Mouse (Mus musculus) urinary bladder, postnatal 10 days (tissue): Measurements from ENCODE around the gene Dennd6a.

Experiments used
- DNase-seq: peaks from one replicate; pipeline ENCODE4 v3.0.0; 2022; ENCODE audit warnings: low spot score

The Dennd6a gene

DNA sequence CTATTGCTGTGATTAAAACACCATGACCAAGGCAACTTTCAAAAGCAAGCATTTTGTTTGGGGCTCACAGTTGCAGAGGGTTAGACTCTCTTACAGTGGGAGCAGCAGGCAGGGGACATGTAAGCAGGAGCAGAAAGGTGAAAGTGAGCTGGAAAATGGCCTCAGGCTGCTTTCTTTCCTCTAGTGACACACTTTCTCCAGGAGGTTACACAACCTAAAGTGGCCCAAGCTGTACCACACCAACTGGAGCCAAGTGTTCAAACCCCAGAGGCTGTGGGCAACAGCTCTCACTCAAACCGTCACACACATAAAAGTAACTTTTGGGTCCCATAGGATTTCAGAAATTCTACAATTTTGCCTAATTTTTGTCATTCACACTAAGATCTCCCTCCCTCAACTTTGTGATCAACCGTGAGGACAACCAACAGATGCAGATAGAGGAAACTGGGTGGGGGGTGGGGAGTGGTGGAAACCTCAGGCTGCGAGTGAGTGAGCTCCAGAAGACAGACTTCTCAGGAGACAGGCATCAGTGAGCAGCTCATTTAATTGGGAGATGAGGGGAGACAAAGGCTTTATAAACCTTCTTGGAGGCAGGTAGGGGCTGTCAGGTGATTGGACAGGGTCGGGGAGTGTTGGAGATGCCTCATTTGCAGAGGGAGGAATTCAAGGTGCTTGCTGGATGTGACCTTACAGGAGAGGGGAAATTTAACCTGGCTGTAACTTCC, 1.5 kb upstream of the Dennd6a start:
- DNase-seq: no peak

DNA sequence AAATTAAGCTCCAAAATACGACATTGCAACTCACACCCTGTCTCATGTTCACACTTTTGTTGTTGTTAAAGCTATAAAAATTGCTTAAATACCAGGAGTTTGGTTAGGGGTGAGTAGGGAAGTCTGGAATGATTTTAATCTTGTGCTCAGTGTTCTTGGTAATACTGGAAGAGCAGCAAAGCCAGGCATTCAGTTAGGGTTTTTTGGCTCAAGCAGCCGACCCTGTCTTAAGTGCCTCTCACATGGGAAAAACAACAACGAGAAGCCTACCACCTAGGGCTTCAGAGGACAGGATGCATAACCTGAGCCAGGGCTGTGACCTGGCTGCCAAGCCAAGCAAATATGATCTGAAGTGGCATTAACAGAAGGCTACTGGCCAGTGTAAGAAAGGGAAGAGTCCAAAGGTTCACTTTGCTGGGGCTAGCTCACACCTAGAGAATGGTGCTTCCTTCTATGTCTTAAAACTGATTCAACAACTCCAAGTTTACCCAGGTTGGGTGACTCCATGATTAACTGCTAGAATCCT, 2.7 kb downstream of the Dennd6a start:
- no peak for DNase-seq

DNA sequence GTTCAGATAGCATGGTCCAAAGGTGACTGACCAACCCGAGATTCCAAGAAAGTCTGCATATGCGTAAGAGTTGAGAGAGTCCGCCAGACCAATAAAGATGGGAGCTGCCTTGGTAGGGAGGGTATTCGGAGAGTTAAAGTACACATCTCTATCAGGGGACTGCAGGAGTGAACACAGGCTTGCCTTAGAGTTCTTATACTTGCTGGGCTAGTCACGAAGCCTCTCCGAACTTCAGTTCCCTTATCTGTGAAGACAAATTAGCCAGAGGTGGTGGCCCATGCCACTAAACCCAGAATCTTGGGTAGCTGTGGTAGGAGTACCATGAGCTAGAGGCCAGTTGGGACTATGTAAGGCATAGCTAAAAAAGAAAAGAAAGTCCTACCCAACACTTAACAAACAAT, 5.1 kb downstream of the Dennd6a start:
- no peak for DNase-seq

DNA sequence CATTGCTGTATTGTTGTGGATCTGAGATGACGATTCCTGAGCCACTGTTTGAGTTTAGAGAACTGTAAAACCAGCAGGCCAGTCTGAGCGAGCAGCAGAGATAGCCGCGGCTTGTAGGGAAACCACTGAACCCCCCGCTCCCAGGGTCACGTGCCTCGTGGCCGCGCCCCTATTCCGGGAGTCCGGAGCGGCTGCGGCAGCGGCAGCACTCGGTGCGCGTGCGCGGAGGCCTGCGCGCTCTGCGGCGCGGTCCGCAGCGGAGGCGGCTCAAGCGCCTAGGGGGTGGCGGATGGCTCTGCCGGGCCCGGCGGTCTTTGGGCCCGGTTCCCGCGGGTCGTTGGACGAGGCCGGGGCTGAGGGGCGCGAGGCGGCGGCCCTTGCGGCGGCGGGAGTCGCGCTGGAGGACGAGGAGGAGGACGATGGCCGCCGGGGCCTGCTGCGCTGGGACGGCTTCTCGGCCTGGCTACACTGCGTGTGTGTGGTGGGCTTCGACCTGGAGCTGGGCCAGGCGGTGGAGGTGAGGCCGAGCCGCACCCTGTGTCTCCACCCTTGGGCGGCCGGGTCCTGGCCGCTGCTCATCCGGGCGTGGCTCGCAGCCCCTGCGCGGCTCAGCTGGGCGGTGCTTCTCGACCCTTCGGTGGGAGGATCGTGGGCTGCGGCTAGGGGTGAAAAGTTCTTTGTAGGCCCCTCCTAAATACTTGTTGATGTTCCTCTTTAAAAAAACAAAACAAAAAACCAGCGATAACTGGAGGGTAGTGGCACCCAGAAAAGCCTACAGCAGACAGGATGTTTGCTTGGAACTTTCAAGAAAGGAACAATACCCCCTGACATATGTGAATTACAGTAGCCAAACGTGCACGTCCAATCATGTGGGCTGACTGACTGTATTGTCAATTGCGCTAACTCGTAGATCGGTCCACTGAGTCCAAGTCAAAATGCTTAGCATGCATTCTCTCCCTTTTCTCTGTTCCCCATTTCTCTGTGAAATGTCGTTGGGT, 6.0 kb downstream of the Dennd6a start:
- DNase-seq: peak; percentile 64

DNA sequence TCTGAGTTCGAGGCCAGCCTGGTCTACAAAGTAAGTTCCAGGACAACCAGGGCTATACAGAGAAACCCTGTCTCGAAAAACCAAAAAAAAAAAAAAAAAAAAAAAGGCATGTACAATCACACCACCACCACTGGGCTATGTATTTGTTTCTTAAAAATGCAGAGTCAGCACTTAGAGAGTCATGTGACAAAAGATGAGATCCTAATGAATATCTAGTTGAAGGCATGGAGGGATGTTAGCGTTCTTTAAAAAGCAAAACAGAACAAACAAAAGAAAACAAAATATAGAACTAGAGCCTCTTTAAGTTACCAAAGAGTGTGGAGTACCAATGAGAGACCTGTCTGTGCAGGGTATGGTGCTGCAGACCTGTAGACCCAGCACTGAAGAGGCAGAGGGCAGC, 10.0 kb downstream of the Dennd6a start:
- no peak for DNase-seq

DNA sequence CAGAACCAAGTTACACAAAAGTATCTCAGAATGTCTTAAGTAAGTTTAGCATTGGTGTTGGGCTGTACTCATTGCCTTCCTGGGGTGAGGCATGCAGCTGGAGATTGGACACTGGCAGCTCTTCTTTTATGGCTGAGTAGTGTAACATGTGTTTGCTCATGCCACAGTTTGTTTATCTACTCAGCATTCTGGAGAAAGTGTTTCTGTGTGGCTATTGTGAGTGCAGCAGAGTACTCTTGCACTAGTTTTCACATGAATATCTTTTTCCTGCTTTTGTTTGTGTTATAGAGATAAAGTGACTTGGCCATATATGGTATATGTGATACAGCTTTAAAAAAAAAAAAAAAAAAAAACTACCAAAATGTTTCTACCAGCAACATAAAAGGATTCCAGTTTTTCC, 13.5 kb downstream of the Dennd6a start:
- DNase-seq: no peak

DNA sequence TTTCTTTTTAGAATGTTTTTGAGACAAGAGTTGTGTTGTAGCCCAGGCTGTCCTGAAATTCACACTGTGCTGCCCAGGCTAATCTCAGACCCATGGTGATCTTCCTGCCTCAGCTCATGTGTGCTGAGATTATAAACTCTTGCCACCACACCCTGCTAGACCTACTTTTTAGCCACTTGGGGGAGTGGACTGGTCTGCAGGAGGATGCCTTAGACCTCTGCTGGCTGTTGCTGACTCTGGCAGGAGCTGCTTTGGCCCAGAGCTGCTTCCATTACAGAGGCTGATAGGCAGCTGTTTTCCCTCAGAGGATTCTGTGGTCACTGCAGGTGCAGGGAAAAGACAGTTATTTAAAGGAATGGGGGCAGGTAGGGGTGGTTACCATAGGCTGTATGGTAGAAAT, 17.7 kb downstream of the Dennd6a start:
- DNase-seq: no peak

DNA sequence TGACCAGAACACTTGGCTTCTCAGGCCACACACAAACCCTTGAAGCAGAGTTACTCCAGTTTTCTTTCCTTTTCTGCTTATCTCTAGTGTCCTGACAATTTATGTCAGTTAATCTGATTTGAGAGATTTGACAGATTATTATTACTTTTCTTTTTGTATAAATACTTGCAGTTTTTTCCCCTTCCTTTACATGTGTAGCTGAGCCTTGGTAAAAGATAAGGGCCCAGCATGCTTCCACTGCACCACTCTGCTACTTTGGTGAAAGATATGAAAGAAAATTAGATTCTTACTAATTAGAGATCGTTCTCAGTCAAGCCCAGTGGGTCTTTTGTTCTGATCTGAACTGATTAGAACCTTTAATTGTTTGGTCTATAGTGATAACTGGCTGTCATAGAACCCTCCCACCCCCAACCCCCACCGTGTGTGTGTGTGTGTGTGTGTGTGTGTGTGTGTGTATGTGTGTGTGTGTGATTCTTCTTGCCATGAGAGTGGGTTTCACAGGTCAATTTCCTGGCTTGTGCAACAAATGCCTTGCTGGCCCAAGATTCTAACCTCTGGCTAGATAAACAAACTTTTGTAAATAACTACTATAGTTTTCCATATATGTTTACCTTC, 19.7 kb downstream of the Dennd6a start:
- no peak for DNase-seq

DNA sequence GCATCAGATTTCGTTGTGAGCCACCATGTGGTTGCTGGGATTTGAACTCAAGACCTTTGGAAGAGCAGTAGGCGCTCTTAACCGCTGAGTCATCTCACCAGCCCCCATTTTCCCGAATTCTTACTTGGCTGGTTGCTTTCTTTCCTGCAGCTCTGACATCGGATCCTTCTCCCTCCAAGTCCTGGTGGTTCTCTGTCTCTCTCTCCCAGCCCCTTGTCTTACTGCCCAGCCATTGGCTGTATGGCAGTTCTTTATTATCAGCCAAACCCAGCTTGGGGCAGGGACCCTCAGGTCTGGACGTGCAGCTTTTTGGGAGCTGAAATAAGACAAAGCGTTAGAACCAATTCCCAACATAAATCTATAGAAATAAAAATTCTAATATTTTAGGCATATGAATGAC, 21.5 kb downstream of the Dennd6a start:
- DNase-seq: no peak

DNA sequence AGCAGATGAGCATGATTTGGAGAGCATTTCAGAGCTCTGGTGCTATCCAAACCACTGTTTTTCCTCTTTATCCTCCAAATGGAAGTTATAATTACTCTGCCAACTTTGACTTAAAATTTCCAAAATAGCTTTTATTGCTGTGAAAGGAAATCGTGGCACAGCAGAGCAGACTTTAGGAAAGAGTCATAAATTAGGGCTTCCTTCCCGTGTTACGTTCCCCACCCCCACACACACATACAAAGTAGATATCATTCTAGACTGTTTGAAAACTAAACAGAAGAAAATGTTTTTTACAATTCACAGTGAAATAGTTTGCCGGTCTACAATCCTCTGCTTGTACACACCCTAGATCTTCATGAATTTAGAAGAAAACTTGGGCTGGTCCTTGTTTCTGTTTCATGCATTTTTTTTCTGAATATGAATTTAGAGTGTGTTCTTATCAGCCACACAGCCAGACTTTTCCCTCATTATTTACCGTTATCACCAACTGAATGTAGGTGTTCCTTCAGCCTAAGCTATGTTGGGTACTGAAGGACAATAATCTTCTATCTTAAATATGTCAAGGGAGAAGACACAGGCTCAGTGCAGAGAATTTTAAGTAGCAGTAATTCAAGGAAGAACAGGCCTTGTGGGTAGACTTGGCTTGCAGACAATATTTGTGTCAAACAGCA, 22.2 kb downstream of the Dennd6a start:
- no peak for DNase-seq

DNA sequence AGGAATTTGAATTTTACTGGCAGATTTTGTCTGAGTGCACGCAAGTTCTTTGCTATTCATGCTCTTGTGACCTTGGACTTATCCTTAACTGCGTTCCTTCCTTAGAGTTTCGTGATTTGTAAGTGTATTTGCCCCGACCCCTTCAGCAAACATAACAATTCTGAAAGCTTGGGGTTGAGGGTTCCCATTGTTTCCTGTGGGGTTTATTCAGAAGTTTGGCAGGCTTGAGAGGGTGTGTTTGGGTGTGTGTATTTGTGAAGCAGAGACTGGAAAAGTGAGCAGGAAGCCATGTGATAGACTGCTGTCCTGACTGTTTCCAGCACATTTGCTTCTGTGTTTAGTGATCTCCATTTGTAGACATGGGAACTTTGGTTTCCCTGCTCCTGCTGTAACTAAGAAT, 31.7 kb downstream of the Dennd6a start:
- no peak for DNase-seq

DNA sequence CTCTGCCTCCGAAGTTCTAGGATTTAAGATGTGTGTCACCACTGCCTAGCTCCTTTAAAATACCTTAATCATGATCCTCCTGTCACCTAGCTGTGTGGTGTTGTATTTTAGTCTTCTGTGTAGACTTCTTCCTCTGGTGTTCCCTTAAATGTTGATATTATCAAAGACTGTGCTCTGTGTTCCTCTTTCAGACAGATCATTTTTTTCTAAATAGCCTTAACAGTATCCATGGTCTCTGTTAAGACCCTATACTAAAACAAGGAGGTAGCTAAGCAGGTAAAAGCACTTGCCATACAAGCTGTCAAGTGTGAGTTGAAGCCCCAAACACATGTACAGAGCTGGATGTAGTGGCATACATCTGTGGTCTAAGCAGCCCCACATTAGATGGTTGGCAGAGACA, 36.0 kb downstream of the Dennd6a start:
- no peak for DNase-seq

DNA sequence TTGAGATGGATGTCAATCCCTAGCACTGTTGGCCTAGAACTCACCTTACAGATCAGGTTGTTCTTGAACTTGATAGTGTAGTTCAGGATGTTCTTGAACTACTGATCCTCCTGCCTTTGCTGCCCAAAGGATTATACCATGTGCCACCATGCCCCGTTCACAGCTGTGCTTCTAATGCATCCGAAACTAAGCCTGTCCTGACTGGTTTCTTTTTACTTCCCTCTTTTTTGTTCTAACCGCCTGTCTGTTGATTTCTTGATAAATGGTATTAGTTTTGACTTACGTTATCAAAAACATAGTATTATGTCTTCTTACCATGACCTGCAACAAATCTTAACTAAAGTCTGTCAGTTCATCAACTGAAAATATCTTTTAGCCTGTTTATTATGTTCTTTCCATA, 37.0 kb downstream of the Dennd6a start:
- no peak for DNase-seq

DNA sequence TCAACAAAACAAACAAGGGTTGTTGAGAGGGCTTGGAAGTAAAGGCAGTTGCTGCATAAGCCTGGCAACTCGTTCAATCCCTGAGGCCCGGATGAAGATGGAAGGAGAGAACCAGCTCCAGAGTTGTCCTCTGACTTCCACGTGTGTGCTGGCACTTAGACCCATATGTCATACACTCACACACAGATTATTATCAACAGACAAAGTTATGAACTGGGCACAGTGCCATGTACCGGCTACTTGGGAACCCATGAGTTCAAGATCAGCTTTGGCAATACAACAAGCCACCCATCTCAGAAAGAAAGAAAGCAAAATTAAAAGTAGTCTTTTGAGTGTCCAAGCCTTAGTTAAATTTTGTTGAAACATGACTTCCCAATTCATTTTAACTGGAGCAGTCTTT, 51.6 kb downstream of the Dennd6a start:
- DNase-seq: no peak

DNA sequence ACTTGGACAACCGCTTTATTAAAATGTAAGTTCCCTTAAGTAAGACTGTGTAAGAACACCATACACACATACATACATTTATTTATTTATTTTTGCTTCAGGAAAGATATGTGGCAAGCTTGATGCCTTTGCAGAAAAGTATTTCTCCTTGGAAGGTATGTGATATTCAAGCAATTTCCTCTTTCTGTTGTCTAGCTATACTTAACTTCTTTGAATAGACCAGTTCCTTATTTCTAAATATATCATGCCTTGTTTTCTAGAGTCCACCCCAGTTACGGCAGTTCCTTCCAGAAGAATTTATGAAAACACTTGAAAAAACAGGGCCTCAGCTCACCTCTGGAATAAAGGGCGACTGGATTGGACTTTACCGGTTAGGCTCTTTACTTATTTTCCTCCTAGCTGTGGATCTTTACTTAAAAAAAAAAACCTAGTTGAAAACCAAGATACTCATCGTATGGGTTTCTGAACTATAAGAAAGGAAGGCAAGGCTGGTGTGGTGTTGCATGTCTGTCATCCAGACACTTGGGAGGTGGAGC, 53.0 kb downstream of the Dennd6a start:
- DNase-seq: no peak

DNA sequence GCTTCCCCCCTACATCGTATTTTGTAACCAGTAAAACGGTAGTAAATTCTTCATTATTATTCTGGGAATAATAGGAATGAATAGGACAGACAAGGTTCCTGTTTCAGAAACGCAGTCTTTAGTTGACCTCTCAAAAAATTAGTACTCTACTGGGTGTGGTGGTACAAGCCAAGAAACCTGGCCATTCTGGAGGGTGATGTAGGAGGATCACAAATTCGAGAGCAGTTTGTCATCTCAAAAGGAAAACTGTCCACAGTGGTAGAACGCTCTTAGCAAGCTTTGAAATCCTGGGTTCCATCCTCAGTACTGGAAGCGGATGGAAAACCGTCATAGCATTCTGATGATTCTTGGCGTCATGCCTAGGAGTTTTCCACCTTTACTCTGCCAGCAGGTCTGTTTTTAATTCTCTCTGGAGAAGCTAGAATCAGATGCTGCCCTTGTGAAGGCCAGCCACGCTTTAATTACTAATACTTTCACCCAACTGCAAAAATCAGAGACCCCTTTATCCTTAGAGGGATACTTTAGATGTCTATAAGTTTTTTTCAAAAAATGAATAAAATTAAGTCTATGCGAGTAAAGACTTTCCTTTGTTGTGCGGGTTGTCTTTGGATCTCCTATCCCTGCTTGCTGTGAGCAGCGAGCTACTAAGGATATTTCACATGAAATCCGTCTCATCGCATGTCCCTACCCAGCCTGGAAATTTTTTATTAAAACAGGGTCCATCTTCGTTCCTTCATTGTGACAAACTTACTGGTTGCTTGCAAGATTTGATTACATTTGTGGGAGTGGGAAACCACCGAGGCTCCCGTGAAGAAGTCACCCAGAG, 63.6 kb downstream of the Dennd6a start:
- DNase-seq: no peak

DNA sequence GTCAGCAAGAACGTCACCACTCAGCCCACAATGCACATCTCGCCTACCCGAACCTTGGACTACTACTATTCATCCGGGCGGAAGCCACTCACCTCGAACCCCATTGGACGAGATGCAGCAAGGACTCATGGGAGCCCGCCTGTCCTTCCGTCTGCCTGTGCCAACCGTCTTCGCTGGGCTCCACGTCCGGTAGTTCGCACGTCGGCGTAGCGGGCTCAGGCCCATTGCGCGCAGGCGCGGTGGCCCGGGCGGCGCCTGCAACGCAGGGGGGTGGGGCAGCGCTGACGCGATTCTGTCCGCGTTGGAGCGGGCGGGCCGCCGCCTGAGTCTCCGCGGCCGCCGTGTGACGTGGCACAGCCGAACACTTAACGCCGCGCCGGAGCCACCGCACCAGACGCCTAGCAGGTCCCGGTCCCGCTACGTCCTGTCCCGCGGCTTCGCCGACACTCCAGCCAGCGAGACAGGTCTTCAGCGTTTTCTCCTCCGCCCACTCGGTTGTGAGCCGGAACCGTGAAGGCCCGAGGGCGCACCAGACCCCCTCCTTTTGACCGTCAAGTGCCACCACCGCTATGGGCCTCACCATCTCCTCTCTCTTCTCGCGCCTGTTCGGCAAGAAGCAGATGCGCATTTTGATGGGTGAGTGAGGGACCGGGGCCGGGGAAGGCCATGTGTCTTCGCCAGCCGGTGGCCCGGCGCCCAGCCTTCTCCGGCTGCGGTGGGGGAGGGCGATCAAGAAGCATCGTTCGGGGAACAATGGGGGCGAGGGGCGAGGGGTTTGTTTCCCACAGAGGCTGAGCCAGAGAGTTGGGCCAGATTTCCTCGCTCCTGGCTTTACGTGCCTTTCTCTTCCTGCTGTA, 64.4 kb downstream of the Dennd6a start, which contains the start of gene Arf4:
TSS of gene Arf4 (plus strand) at position 224 of the 857 bp plus-strand sequence.
- DNase-seq: peak; percentile 93

DNA sequence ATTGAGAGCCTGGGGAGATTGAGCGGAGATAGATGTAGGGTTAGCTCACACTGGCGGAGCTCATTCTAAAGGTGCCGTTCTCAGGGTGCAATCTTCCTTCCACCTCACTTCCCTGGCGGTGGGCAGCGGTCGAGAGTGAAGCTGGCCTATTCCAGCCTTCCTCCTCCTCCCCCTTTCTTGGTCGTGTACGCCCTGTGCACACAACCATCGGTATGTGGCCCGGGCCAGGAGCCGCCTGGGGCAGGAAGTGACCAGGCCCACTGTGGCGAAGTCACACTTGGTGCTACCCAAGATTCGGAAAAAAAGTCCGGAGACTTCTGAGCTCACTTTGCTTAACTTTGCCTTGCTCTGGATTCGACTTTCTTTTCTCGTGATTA, 65.0 kb downstream of the Dennd6a start:
- DNase-seq: peak; percentile 21

DNA sequence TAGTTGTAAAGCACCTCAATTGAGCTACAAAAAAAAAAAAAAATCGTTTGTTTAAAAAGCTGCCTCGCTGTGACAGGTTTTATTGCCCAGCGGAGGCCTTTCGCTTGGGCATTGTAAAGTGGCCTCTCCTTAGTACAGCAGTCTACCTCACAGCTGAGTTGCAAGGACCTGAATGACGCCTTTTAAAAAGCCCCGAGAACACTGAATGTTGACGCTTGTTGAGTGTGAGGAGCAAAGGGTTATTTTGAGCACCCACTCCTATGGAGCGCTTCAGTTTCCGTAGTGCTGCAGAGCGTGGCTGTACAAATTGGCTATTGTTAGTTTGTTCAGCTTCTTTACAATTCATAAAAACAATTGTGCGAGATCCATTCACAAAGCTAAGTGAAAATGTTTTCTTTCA, 65.6 kb downstream of the Dennd6a start:
- no peak for DNase-seq

DNA sequence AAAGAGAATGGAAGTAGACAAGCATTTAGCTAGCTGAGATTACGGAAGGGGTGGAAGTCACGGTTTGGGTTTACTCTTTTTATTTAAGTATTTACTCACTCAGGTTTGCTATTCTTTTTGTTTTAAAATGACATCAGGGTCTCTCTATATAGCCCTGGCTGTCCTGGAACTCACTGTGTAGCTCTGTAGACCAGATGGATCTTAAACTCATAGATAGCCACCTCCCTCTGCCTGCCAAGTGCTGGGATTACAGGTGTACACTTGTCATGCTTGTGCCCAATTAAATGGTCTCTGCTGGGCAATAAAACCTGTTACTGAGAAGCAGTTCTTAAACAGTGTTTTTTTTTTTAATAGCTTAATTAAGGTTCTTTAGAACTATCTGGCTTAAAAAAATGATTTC, 66.3 kb downstream of the Dennd6a start:
- DNase-seq: no peak
